ENCODE assay signal across 24 mouse cellular contexts in the genomic region with DNA sequence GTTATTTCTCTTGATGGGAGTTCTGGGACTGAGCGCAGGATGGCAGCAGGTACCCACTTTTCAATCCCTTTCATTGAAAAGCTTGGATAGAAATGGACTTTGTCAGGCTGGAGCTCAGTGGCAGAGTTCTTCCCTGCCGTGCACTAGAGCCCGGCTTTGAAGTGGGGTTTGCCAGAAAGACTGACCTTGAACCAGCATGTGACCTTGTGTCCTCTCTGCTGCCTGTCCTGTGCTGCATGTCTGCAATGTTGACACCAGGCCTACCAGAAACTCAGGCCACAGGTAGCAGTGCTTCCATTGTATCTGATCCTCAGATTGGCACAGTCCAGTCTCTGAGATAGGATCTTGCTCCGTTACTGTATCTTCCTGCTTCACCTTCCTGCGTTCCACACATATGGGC. TPM values are rescaled to one million over a fixed set of nuclear protein-coding genes. Genes with fewer than 3 reads are reported as not detected.
A peak's percentile ranks its signal among the peaks of the same experiment; 100 is the strongest.
DNase-seq lines count a peak whose midpoint lies in the region; ATAC-seq and TF ChIP-seq lines count a peak whose summit lies in the region.
"Had no signal": no experiment of that assay in that cellular context is flagged by ENCODE, and none has a peak within 500 bp of the region (broad histone marks: within the 10 kb centered on the region; RNA-seq: fewer than 3 reads in every experiment).

No protein-coding gene starts in this region.

- no peak overlapping the region for H3K4me3 ChIP-seq in layer of hippocampus, adult 2 months
- no peak overlapping the region for H3K4me3 ChIP-seq in liver, embryonic 15.5 days (replicated peaks)
- H3K4me3 ChIP-seq in midbrain, embryonic 10.5 days: no peak overlapping the region
- H3K4me3 ChIP-seq: embryonic facial prominence, embryonic 10.5 days; forebrain, embryonic 13.5 days; heart, embryonic 13.5 days; hindbrain, embryonic 15.5 days had no signal

- no peak overlapping the region for H3K4me2 ChIP-seq in liver, embryonic 15.5 days
- H3K4me2 ChIP-seq: forebrain, embryonic 13.5 days; heart, embryonic 13.5 days; hindbrain, embryonic 15.5 days had no signal

- peak; percentile 35; the same call in 1 of the 2 replicates for ATAC-seq in liver, embryonic 15.5 days (ENCODE audit: insufficient read depth)
- ATAC-seq: CD4-positive, CD25-positive, alpha-beta regulatory T cell, adult 4 months; forebrain, embryonic 13.5 days; forebrain, postnatal 0 days had no signal

- H3K9me3 ChIP-seq in liver, embryonic 15.5 days (replicated peaks): no peaks in the 10 kb centered on the region
- no peaks in the 10 kb centered on the region for H3K9me3 ChIP-seq in midbrain, embryonic 10.5 days (replicated peaks)
- H3K9me3 ChIP-seq: embryonic facial prominence, embryonic 10.5 days; forebrain, embryonic 13.5 days; G1E; heart, embryonic 13.5 days; hindbrain, embryonic 15.5 days had no signal

- no peaks in the 10 kb centered on the region for H3K27me3 ChIP-seq in liver, embryonic 15.5 days
- H3K27me3 ChIP-seq in midbrain, embryonic 10.5 days (ENCODE audit: low read depth, poor library complexity, severe bottlenecking): no peaks in the 10 kb centered on the region
- H3K27me3 ChIP-seq: forebrain, embryonic 13.5 days; heart, embryonic 13.5 days; hindbrain, embryonic 15.5 days had no signal

- H3K27ac ChIP-seq in layer of hippocampus, adult 2 months: no peak overlapping the region
- no peak overlapping the region for H3K27ac ChIP-seq in liver, embryonic 15.5 days (replicated peaks)
- H3K27ac ChIP-seq in midbrain, embryonic 10.5 days (replicated peaks): no peak overlapping the region
- H3K27ac ChIP-seq: embryonic facial prominence, embryonic 10.5 days; forebrain, embryonic 13.5 days; heart, embryonic 13.5 days; hindbrain, embryonic 15.5 days had no signal

- peak; percentile 42 for TF ChIP-seq CTCF in layer of hippocampus, adult 2 months (conservative IDR thresholded peaks at IDR 0.05)

- H3K9ac ChIP-seq in liver, embryonic 15.5 days: no peak overlapping the region
- H3K9ac ChIP-seq: forebrain, embryonic 13.5 days; forebrain, postnatal 0 days; heart, embryonic 13.5 days; hindbrain, embryonic 15.5 days had no signal

- H3K4me1 ChIP-seq in liver, embryonic 15.5 days (replicated peaks): peaks cover 10% of the 10 kb centered on the region; the same call in 1 of the 2 replicates
- peaks cover 29% of the 10 kb centered on the region for H3K4me1 ChIP-seq in midbrain, embryonic 10.5 days

- DNase-seq in adrenal gland, postnatal 10 days: peak; percentile 20
- no peak for DNase-seq in adrenal gland, postnatal 36 days
- DNase-seq in layer of hippocampus, adult 2 months (ENCODE audit: low spot score in 2 of 2): no peak
- DNase-seq in layer of hippocampus, adult 9-10 months (ENCODE audit: low spot score): no peak
- no peak for DNase-seq in midbrain, embryonic 10.5 days (ENCODE audit: low spot score)
- DNase-seq in left cerebral cortex, postnatal 10 days (ENCODE audit: extremely low spot score in 1 of 2, low spot score in 2 of 2): no peak
- DNase-seq: adrenal gland, adult 8-10 months; B cell, adult 2 months; cerebellum, adult 18-20 months; forebrain, postnatal 0 days; gastrocnemius, postnatal 25 days; heart, postnatal 36 days had no signal

- peaks cover 95% of the 10 kb centered on the region for H3K36me3 ChIP-seq in liver, embryonic 15.5 days (replicated peaks)
- H3K36me3 ChIP-seq in midbrain, embryonic 10.5 days: peaks cover 100% of the 10 kb centered on the region

- intact Hi-C loops in left cerebral cortex, postnatal 10 days (cut with DNase I): no loop called here

- WGBS in liver, embryonic 15.5 days (ENCODE audit: insufficient replicate concordance): 77% methylated on average over 5 of the region's 5 CpGs
- WGBS in midbrain, embryonic 10.5 days: 96% methylated on average over 5 of the region's 5 CpGs

RNA-seq across cellular contexts. Expression of a gene that starts 5.2 kb away (rescaled TPM):
- total RNA-seq in adrenal gland, postnatal 10 days (2021): not detected
- total RNA-seq in adrenal gland, postnatal 36 days (2021): not detected
- total RNA-seq in layer of hippocampus, adult 2 months (2021): 1 to 10 TPM; 1.3 to 1.5 TPM
- 0.06 TPM in 1 of 2 replicates, not detected in the other for polyA plus RNA-seq in liver, embryonic 15.5 days (2015; fragmentation: Nextera tagmentation; extraction: Ambion mirVana)
- polyA plus RNA-seq in midbrain, embryonic 10.5 days (2016; fragmentation: Nextera tagmentation; extraction: Ambion mirVana): 0.56 and 0.66 TPM in 2 replicates
- total RNA-seq in left cerebral cortex, postnatal 10 days (2021): not detected
- total RNA-seq: adrenal gland, adult 8-10 months; forebrain, postnatal 0 days; gastrocnemius, adult 18-20 months; gastrocnemius, postnatal 25 days; granulocyte monocyte progenitor cell, adult 5-6 weeks; heart, postnatal 36 days had no signal
- polyA plus RNA-seq: CD4-positive, CD25-positive, alpha-beta regulatory T cell, adult 4 months; G1E; heart, postnatal 0 days had no signal

RNA-seq across cellular contexts. Expression of a gene that starts 5.3 kb away (rescaled TPM):
- total RNA-seq in adrenal gland, postnatal 10 days (2021): not detected
- not detected for total RNA-seq in adrenal gland, postnatal 36 days (2021)
- not detected for total RNA-seq in layer of hippocampus, adult 2 months (2021)
- polyA plus RNA-seq in liver, embryonic 15.5 days (2015; fragmentation: Nextera tagmentation; extraction: Ambion mirVana): not detected in 2 replicates
- polyA plus RNA-seq in midbrain, embryonic 10.5 days (2016; fragmentation: Nextera tagmentation; extraction: Ambion mirVana): not detected in 2 replicates
- not detected for total RNA-seq in left cerebral cortex, postnatal 10 days (2021)
- total RNA-seq: adrenal gland, adult 8-10 months; forebrain, postnatal 0 days; G1E; gastrocnemius, adult 18-20 months; gastrocnemius, postnatal 25 days; granulocyte monocyte progenitor cell, adult 5-6 weeks; heart, postnatal 36 days had no signal
- polyA plus RNA-seq: CD4-positive, CD25-positive, alpha-beta regulatory T cell, adult 4 months; embryonic facial prominence, embryonic 10.5 days; embryonic facial prominence, embryonic 14.5 days; forebrain, embryonic 13.5 days; forebrain, postnatal 0 days; G1E; heart, embryonic 13.5 days; heart, postnatal 0 days; hindbrain, embryonic 11.5 days; hindbrain, embryonic 15.5 days had no signal

RNA-seq across cellular contexts. Expression of a gene that starts 7.3 kb away (rescaled TPM):
- 10 to 100 TPM; 15.3 to 16.6 TPM for total RNA-seq in adrenal gland, postnatal 10 days (2021)
- 1 to 10 TPM; 4.8 to 5.3 TPM for total RNA-seq in adrenal gland, postnatal 36 days (2021)
- total RNA-seq in layer of hippocampus, adult 2 months (2021): 1 to 10 TPM; 1.8 to 3.5 TPM
- polyA plus RNA-seq in liver, embryonic 15.5 days (2015; fragmentation: Nextera tagmentation; extraction: Ambion mirVana): 15.8 and 16.5 TPM in 2 replicates
- polyA plus RNA-seq in midbrain, embryonic 10.5 days (2016; fragmentation: Nextera tagmentation; extraction: Ambion mirVana): 66.0 and 72.7 TPM in 2 replicates
- total RNA-seq in left cerebral cortex, postnatal 10 days (2021): 1 to 10 TPM; 4.5 to 4.8 TPM

RNA-seq across cellular contexts. Expression of a gene that starts 7.3 kb away (rescaled TPM):
- total RNA-seq in adrenal gland, postnatal 10 days (2021): 10 to 100 TPM; 21.7 to 30.1 TPM
- total RNA-seq in adrenal gland, postnatal 36 days (2021): 10 to 100 TPM; 16.4 to 19.7 TPM
- total RNA-seq in layer of hippocampus, adult 2 months (2021): 10 to 100 TPM; 18.2 to 18.3 TPM
- 53.4 and 54.9 TPM in 2 replicates for polyA plus RNA-seq in liver, embryonic 15.5 days (2015; fragmentation: Nextera tagmentation; extraction: Ambion mirVana)
- 185 and 190 TPM in 2 replicates for polyA plus RNA-seq in midbrain, embryonic 10.5 days (2016; fragmentation: Nextera tagmentation; extraction: Ambion mirVana)
- total RNA-seq in left cerebral cortex, postnatal 10 days (2021): 10 to 100 TPM; 19.8 to 21.5 TPM

RNA-seq across cellular contexts. Expression of a gene that starts 14.4 kb away (rescaled TPM):
- 10 to 100 TPM; 24.2 to 27.2 TPM for total RNA-seq in adrenal gland, postnatal 10 days (2021)
- total RNA-seq in adrenal gland, postnatal 36 days (2021): 10 to 100 TPM; 35.0 to 44.2 TPM
- 10 to 100 TPM; 23.1 to 24.8 TPM for total RNA-seq in layer of hippocampus, adult 2 months (2021)
- polyA plus RNA-seq in liver, embryonic 15.5 days (2015; fragmentation: Nextera tagmentation; extraction: Ambion mirVana): 1.5 and 1.7 TPM in 2 replicates
- polyA plus RNA-seq in midbrain, embryonic 10.5 days (2016; fragmentation: Nextera tagmentation; extraction: Ambion mirVana): 21.7 and 22.5 TPM in 2 replicates
- total RNA-seq in left cerebral cortex, postnatal 10 days (2021): 10 to 100 TPM; 16.9 to 17.6 TPM
